Mouse (Mus musculus) left cerebral cortex, postnatal 36 days (tissue): ENCODE results near the gene Gm13306. TPM values are rescaled to one million over a fixed set of nuclear protein-coding genes. Genes with fewer than 3 reads are reported as not detected.
"Not testable (repeated sequence)": the region's sequence is repeated elsewhere in the genome, so short reads cannot be mapped to it uniquely, and the experiment has no call there.

ENCODE experiments used
- DNase-seq, 2 experiments: peaks; one replicate each; pipeline ENCODE4 v3.0.0; 2021 to 2022; ENCODE audit warnings: low spot score in 2 of 2, mixed read lengths in 1 of 2
- intact Hi-C: fragments of 180-260 bp; cut with DNase I; formaldehyde crosslinking; loops from one replicate; pipeline ENCODE4 v1.15.1; 2025
- total RNA-seq, 2 experiments: library from RNA; stranded (reverse); gene quantifications; 2 replicates each; pipeline ENCODE4 v1.2.3; 2021

Gm13306 gene
- 10 to 100 TPM; 33.6 to 54.7 TPM for total RNA-seq

DNA sequence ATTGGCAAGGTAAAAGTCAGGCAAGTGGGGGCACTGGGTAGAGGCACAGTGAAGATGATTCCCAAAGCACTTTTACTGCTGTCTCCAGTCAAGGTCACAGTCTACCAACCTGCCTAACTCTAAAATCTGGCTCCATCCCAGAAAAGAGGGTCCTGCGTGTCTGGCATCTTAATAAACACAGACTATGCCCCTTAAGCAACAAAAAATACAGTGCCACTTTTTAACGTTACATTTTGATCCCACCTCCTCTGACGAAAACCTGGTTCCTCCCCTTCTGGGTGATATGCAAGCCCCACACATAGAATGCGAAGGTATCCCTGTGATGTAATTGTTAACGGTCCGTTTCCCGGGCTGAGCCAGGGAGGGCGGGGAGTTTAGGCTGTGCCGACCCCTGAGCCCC is at the start of gene Gm13306:
Gene Gm13306, plus strand, starts transcription at position 301 of the 400 bp plus-strand sequence.
- DNase-seq, intact Hi-C loops: not testable (repeated sequence)

DNA sequence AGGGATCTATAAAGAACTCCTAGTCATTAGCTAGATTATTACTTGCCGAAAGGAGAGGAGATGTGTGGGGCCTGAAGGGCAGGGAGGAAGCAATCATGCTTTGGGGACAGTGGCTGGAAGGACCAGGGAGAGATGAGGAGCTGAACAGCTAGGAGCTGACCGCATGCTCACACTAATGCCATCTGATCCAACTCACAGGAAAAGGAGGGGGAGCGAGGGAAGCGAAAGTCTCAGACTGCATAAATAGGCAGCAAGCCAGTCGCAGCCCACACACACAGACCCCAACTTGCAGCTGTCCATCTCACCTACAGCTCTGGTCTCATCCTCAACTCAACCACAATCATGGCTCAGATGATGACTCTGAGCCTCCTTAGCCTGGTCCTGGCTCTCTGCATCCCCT is 38.7 kb upstream of the Gm13306 start, which contains the start of gene Gm13304:
Gene Gm13304, plus strand, starts transcription at position 301 of the 400 bp plus-strand sequence.
- intact Hi-C loops, DNase-seq: not testable (repeated sequence)

- intact Hi-C loops, result not testable (repeated sequence)
Observed at GRCm38 (mm10) chr4:42168503-42168902, 15.3 kb downstream of the Gm13306 start, which contains the start of gene Gm13305. TSS of gene Gm13305 (minus strand) at chr4:42168603.

GRCm38 (mm10) chr4:42178243-42178642 is 25.0 kb downstream of the Gm13306 start:
- DNase-seq, intact Hi-C loops: not testable (repeated sequence)

More at GRCm38 (mm10) chr4:42168503-42168902, 15.3 kb downstream of the Gm13306 start, which contains the start of gene Gm13305:
- not testable (repeated sequence) for DNase-seq

GRCm38 (mm10) chr4:42183234-42184197 is 30.3 kb downstream of the Gm13306 start:
- intact Hi-C loops, DNase-seq: not testable (repeated sequence)

DNA sequence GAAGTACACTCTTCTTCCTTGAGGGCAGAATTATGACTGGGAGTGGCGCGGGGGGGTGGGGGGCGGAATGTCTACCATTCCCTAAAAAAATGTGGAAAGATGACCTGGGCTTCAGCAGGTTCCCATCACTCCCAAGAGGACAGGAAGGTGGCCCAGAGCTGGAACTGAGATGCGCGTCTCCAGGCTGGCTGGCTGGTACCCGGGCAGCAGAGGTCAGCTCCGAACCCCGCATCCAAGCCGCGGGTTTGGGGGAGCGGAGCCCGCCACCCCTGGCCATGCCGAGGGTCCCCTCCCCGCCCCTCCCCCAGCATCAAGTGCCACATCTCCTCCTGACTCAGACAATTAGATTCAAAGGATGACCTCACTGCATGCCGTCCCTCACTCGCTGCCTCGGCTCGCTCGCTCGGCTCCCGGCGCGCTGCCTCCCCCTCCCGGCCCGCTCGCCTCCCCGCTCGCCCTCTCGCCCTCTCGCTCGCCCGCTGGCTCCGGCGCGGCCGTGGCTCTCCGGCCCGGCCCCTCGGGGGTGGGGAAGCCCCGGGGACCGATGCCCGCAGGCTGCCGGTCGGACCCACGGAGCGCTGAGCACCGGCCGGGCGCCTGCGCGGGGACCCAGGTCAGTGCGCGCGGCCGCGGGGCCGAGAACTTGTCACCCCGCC is 31.2 kb downstream of the Gm13306 start:
- intact Hi-C loops, DNase-seq: not testable (repeated sequence)

- DNase-seq, intact Hi-C loops: not testable (repeated sequence)
Observed at GRCm38 (mm10) chr4:42184980-42185372, 31.7 kb downstream of the Gm13306 start.

Other genes with a start within 250 kb of the Gm13306 start
- gene Gm21541, start 249.8 kb upstream of the Gm13306 start, total RNA-seq, result not detected
- 10 to 100 TPM; 52.3 to 67.4 TPM for gene Gm20878, start 211.9 kb upstream of the Gm13306 start, total RNA-seq
- 1 to 10 TPM; 5.1 to 5.6 TPM for gene Fam205a4, start 187.4 kb upstream of the Gm13306 start, total RNA-seq
- gene Gm21093, start 118.7 kb upstream of the Gm13306 start, total RNA-seq, result 1 to 10 TPM; 5.7 to 5.8 TPM
- not detected for gene Gm3893, start 62.2 kb upstream of the Gm13306 start, total RNA-seq
- 10 to 100 TPM; 28.7 to 36.9 TPM for gene Gm13304, start 38.6 kb upstream of the Gm13306 start, total RNA-seq
- gene Gm13305, start 15.2 kb downstream of the Gm13306 start, total RNA-seq, result 1 to 10 TPM; 1.0 to 1.1 TPM
- 10 to 100 TPM in 1 of 2 experiments, 1 to 10 TPM in 1; 8.4 to 13.1 TPM for gene Gm10600, start 87.2 kb downstream of the Gm13306 start, total RNA-seq
- gene Ccl21b, start 102.3 kb downstream of the Gm13306 start, total RNA-seq, result not detected
- gene Gm21953, start 140.8 kb downstream of the Gm13306 start, total RNA-seq, result not detected
- under 1 TPM in 1 of 2 experiments, not detected in 1; 0.66 TPM for gene Fam205a3, start 164.9 kb downstream of the Gm13306 start, total RNA-seq